7 mouse cellular contexts compared by ENCODE assay signal in genomic region chr2:91961901-91962761, GRCm38 (mm10). TPM values are rescaled to one million over a fixed set of nuclear protein-coding genes. Genes with fewer than 3 reads are reported as not detected.
DNase-seq lines count a peak whose midpoint lies in the region; ATAC-seq lines count a peak whose summit lies in the region.

No protein-coding gene starts in this region.

- peak overlapping the region; percentile 89; the same call in 1 of the 2 replicates for H3K9ac ChIP-seq in forebrain, embryonic 14.5 days (ENCODE audit: low read length)

- peak overlapping the region; percentile 76 for H3K4me2 ChIP-seq in forebrain, embryonic 14.5 days (ENCODE audit: low read length)

- H3K4me3 ChIP-seq in forebrain, embryonic 14.5 days (ENCODE audit: low read depth, low read length), result peak overlapping the region; percentile 83

- H3K27ac ChIP-seq in forebrain, embryonic 14.5 days (ENCODE audit: low read depth, low read length), result no peak overlapping the region

- H3K4me1 ChIP-seq in forebrain, embryonic 14.5 days (ENCODE audit: control insufficient read depth, insufficient read depth, low read length), result peaks cover 12% of the 10 kb centered on the region

- H3K27me3 ChIP-seq in forebrain, embryonic 14.5 days (replicated peaks; ENCODE audit: control insufficient read depth, insufficient read depth, low read length), result no peaks in the 10 kb centered on the region

- 50% methylated on average over 4 of the region's 4 CpGs for WGBS in forebrain, embryonic 14.5 days

- no peaks in the 10 kb centered on the region for H3K9me3 ChIP-seq in forebrain, embryonic 14.5 days (replicated peaks; ENCODE audit: control insufficient read depth, low read length)

- ATAC-seq in forebrain, embryonic 14.5 days, result no peak
- peak; percentile 30; the same call in 1 of the 2 replicates for ATAC-seq in neutrophil, adult 5-6 weeks (ENCODE audit: extremely low read depth, insufficient number of reproducible peaks, low FRiP score, poor library complexity, severe bottlenecking)
- ATAC-seq in monocyte, adult 5-6 weeks (replicated peaks; ENCODE audit: insufficient number of reproducible peaks, low FRiP score, low TSS enrichment, poor library complexity, severe bottlenecking), result no peak

- H3K36me3 ChIP-seq in forebrain, embryonic 14.5 days (ENCODE audit: control insufficient read depth, insufficient read depth, low read length), result no peaks in the 10 kb centered on the region

- peak; percentile 60 to 61 for DNase-seq in spleen, postnatal 36 days (ENCODE audit: low spot score in 2 of 2)
- no peak for DNase-seq in spleen, postnatal 10 days (ENCODE audit: low spot score in 2 of 2)
- no peak for DNase-seq in forebrain, embryonic 14.5 days (ENCODE audit: low spot score)
- peak; percentile 65 to 69 for DNase-seq in kidney, postnatal 36 days
- no peak for DNase-seq in gastrocnemius, postnatal 36 days

- intact Hi-C loops in gastrocnemius, postnatal 36 days (cut with DNase I), result no loop called here

RNA-seq across cellular contexts. Expression of gene Dgkz, which starts 13.5 kb away (rescaled TPM):
- polyA plus RNA-seq in forebrain, embryonic 14.5 days (2014; fragmentation: Nextera tagmentation; extraction: Ambion mirVana), result 26.7 and 29.1 TPM in 2 replicates
- total RNA-seq in neutrophil, adult 5-6 weeks (2017), result 137 TPM in 2 replicates
- total RNA-seq in monocyte, adult 5-6 weeks (2017), result 83.0 to 148 TPM (median 110 TPM) in 3 replicates
- total RNA-seq in gastrocnemius, postnatal 36 days (2021), result 10 to 100 TPM; 28.1 to 35.5 TPM

RNA-seq across cellular contexts. Expression of gene Gm9821, which starts 16.6 kb away (rescaled TPM):
- polyA plus RNA-seq in forebrain, embryonic 14.5 days (2014; fragmentation: Nextera tagmentation; extraction: Ambion mirVana), result 0.20 and 0.30 TPM in 2 replicates
- total RNA-seq in neutrophil, adult 5-6 weeks (2017), result 0.35 and 0.74 TPM in 2 replicates
- 0.29 to 0.97 TPM (median 0.32 TPM) in 3 replicates for total RNA-seq in monocyte, adult 5-6 weeks (2017)
- not detected for total RNA-seq in gastrocnemius, postnatal 36 days (2021)

RNA-seq across cellular contexts. Expression of gene Mdk, which starts 30.0 kb away (rescaled TPM):
- 349 and 462 TPM in 2 replicates for polyA plus RNA-seq in forebrain, embryonic 14.5 days (2014; fragmentation: Nextera tagmentation; extraction: Ambion mirVana)
- 1.1 and 1.3 TPM in 2 replicates for total RNA-seq in neutrophil, adult 5-6 weeks (2017)
- total RNA-seq in monocyte, adult 5-6 weeks (2017), result 10.2 TPM in 1 of 3 replicates, not detected in the others
- 1 to 10 TPM; 1.4 to 4.3 TPM for total RNA-seq in gastrocnemius, postnatal 36 days (2021)

RNA-seq across cellular contexts. Expression of gene Chrm4, which starts 35.1 kb away (rescaled TPM):
- polyA plus RNA-seq in forebrain, embryonic 14.5 days (2014; fragmentation: Nextera tagmentation; extraction: Ambion mirVana), result 0.83 and 1.2 TPM in 2 replicates
- not detected in 2 replicates for total RNA-seq in neutrophil, adult 5-6 weeks (2017)
- total RNA-seq in monocyte, adult 5-6 weeks (2017), result 0.29 TPM in 1 of 3 replicates, not detected in the others
- not detected for total RNA-seq in gastrocnemius, postnatal 36 days (2021)

Comparison
In these comparisons a context has a peak if more than half of its experiments do, and no peak if none do; other contexts are left out.
1. DNase-seq: peak in spleen, postnatal 36 days (2 of 2) and kidney, postnatal 36 days (2 of 2); none in spleen, postnatal 10 days (0 of 2), forebrain, embryonic 14.5 days (single experiment) and gastrocnemius, postnatal 36 days (0 of 2).